Mouse (Mus musculus) thymus, postnatal 4 days (tissue): Measurements from ENCODE around the gene Lin7a.

Source experiments
- DNase-seq: peaks from one replicate; pipeline ENCODE4 v3.0.0; 2021

Gene Lin7a

DNA sequence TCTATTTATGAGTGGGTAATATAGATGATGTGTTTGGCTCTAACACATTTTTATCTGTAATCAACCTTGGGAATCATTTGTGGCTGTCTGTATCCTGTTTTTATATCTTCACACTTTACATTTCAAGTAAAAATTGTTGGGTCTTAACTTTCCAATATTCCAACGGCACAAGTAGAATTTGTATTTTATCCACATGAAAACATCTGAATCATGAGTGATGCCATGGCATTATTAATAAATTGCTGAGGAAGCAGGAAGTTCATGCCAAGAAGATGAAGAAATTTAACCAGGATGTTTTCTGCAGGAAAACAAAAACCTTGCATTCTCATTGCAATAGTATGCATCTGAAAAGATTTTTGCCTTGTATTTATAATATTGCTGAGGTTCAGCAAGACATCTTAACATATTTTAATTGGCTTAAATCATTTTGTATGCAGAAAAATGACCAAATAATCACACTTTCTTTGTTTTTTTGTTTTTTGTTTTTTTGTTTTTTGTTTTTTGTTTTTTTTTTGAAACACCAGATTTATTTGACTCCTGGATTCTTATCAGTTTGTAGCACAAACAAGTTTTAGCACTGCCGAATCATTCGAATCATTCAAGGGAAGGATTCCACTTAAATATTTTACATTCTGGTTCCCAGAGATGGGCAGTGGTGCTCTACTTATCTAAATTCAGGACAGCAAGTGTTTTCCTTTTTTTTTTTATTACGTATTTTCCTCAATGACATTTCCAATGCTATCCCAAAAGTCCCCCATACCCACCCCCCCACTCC is 18.1 kb upstream of the Lin7a start:
- DNase-seq: no peak

DNA sequence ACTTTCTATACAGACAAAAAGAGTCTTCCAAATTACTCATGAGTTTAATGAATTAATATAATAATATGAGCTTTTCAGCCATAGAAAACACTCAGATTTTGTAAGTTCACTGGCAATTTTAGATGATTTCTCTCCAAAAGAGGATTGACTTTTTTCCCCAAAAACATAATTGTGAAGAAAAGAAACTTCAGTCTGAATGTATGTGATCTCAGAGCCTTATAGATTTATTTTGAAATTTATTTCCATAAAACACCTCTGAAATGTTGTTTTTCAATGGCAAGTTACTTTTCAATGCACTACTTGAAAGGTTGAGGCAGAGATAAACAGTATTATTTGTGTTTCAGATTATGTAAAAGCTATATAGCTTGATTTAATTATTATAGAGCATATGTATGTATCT is 16.8 kb upstream of the Lin7a start:
- no peak for DNase-seq

GRCm38 (mm10) chr10:107255351-107256050 is 16.0 kb upstream of the Lin7a start:
- DNase-seq: no peak

DNA sequence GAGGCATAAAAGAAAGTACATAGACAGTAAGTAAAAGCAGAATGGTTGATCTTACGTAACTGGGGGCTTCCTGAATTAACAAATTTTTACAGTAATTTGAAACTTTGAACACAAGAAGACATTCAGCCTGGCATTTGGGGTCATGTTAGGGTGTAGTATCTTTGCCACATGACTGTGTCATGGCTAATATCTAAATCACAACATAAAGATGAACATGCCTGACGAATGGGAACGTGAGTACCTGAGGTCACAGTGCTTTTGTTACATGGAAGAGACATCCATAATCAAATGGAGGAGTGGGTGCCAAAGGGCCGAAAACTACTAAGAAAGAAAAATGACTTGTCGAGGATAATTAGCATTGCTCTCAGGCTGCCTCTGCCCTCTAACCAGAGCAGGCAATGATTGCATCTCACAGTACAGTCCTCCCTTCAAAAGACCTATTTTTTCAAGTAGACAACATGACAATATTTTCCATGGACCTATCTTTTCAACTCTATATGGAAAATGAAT is 15.0 kb upstream of the Lin7a start:
- no peak for DNase-seq

DNA sequence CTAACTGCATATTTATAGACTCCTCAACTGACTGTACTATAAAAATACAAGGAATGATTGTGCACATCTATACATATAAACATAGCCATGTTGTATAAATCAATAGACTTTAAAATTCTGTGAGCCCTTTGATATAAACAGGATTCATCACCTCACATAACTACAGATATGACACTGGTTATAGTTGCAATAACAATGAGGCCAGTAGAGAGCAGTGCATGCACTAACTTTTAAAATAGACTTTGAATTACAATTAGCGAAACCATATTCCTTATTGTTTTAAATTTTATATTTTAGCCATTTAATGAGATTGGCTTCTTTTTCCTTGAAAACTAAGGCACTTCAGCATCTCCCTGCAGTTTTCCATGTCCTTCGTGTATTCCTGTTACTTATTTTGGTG is 11.1 kb upstream of the Lin7a start:
- DNase-seq: no peak

DNA sequence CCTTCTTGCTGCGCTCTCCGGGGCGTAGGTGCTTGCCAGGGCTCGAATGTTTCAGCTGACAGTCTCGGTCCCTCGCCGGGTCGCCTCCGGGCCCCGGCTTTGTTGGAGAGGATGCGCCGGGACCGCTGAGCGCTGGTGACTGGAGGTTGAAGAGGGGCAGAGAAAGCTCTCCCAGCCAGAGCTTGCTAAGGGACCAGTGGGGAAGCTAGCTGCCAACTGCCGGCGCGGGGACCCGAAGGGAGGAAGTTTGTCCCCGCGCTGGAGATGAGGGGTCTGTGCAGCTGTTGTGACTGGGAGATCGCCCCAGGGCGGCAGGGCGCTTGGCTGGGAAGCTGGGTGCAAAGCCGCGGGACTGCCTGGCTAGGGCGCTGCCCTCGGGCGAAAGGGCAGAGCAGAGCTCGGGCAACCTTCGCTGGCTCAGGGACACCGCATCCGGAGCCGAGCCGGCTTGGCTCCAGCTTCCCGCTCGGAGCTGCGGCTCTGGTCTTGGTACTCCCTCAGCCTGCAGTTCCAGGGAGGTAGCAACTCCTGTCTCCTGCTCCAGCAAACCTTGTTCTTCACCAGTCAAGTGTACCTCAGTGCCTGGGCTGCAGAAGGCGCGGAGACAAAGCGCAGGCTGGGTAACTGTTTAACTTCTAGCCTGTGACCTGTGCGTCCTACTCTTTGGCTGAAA is 781 bp downstream of the Lin7a start:
- DNase-seq: peak; percentile 5

- DNase-seq: no peak
Observed at GRCm38 (mm10) chr10:107272804-107273145, 1.3 kb downstream of the Lin7a start.

- DNase-seq: no peak
Observed at GRCm38 (mm10) chr10:107273848-107274247, 2.4 kb downstream of the Lin7a start.

DNA sequence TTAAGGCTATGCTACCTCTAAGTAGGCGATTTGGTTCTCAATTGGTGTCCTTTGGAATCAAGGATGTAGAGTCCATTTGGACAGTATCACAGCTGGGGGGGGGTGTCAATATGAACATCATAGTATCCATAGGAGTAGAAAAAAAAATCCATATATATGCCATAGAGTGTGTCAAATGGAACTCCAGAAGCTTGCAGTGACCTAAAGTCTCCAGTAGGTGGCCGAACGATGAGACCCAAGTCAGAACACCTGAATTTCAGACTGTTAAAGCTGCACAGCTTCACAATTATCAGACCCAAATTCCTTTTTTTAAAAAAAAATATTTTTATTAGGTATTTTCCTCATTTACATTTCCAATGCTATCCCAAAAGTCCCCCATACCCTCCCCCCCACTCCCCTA is 3.3 kb downstream of the Lin7a start:
- DNase-seq: peak; percentile 12

DNA sequence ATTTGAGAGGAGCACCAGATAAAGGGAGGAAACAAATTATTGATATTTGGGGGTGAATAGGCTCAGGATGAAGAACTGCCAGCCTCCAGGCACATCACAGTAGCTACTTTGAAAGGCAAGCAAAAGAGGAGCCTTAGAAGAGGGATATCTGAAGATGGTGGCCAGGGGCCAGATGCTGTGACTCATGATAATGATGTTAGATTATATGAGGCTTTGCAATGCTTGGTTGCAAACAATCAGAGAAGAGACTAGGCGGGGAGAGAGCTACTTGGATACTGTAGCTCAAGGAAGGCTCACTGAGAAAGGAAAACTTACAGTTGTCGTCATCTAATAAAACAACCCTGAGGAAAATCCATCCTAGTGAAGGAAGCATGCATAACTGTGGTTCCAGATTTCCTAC is 5.2 kb downstream of the Lin7a start:
- no peak for DNase-seq

DNA sequence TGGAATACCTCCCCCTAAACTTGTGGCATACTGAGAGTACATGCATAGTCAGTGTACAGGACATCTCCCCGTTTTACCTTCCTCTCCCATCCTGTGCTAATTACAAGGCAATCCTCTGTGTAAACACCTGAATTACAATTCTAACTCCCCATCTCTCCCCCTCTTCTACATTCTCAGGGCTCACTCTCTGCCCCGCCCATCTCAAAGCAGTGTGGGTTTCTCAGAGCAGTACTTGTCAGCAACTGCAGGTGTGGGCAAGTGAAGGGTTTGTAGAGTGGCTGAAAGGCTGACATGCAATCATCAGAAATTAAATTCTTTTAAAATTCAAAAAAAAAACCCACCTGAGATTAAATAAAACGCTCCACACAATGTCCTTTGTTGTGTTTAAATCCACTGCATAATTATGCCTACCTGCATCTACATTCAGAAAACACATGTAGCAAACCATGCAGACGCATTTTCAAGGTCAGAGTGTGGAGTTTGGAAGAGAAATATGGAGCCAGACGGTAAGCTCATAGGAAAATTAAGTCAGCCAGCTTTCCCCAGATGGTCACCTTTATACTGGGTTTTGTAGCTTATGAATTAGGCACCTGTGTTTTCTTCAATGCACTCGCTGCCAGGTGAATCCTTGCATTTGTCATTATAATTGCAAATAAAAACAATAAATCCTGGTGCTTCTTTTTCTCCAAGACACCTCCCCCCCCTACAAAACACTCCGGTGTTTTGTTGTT is 22.6 kb downstream of the Lin7a start:
- no peak for DNase-seq

DNA sequence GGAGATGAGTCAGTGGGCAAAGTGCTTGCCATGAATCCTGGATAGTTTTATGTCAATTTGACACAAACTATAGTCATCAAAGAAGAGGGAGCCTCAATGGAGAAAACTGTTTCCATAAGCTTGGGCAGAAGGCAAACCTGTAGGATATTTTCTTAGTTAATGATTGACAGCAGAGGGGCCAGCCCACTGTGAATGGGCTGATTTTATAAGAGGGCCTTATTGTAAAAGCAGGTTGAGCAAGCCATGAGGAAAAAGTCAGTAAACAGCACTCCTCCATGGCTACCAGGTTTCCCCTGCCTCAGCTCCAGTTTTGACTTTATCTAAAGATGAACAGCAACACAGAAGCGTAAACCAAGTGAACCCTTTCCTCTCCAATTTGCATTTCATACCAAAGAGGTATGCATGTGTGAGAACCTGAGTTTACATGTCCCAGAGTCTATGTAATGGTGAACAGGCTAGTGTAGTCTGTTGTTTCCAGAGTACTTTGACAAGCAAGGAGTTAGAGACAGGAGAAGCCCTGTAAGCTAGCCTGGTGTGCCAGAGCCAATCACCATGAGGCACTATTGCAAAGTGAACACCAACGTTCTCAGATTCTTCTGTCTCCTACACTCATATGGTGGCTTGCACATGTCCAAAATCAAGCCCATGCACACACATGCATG is 29.2 kb downstream of the Lin7a start:
- DNase-seq: no peak

GRCm38 (mm10) chr10:107310964-107311490 is 39.5 kb downstream of the Lin7a start:
- DNase-seq: no peak

DNA sequence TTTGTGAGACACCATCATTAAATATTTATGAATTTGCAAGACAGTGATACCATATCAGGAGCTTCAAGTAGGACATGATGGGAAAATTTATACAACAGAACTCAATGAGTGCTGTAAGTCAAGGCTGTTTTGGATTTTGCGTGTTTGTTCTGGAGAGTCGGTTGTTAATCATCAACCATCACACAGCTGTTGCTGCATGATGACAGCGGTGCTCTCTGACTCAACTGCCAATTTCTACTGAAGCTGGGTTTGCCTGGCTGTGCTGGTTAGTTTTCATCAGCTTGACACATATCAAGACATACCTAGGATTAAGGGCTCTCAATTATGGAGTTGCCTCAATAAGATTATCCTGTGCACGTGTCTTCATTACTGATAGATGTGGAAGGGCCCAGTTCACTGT is 41.1 kb downstream of the Lin7a start:
- no peak for DNase-seq

- no peak for DNase-seq
Observed at GRCm38 (mm10) chr10:107313395-107313794, 41.9 kb downstream of the Lin7a start.

- no peak for DNase-seq
Observed at GRCm38 (mm10) chr10:107315251-107315650, 43.8 kb downstream of the Lin7a start.

DNA sequence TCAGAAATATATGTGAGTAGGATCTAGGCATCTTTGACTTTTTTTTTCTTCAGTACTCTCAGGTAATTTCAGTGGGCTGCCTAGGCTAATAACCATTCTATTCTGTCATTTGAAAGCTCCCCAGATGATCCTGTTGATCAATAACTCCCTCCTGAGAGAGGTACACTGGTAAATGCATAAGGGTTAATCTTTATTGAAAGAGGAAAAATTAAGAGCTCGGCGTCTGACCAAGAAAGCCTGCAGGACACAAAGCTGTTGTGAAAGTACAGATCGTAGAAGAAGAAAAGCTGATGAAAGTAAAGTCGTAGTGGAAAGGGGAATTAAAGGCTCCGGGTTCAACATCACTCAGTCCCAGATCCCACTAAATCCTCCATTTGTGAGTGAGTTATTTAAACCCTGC is 44.2 kb downstream of the Lin7a start:
- DNase-seq: no peak

GRCm38 (mm10) chr10:107316100-107316499 is 44.6 kb downstream of the Lin7a start:
- DNase-seq: no peak

DNA sequence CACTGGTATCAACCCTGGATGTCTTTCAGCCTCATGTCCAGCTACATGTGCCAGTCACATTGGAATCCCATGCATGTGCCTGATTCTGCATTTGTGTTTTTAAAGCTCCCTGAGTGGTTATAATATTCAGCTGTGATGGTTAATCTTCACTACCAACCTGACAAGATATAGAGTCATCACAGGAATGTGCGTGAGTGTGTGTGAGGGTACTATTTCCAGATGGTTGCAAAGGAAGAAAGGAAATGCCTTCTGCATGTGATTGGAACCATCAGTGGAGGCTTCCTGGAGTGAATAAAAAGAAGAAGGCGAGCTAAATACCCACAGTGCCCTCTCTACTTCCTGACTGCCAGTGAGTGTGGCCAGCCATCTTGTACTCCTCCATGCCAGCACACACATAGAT is 48.2 kb downstream of the Lin7a start:
- DNase-seq: no peak

DNA sequence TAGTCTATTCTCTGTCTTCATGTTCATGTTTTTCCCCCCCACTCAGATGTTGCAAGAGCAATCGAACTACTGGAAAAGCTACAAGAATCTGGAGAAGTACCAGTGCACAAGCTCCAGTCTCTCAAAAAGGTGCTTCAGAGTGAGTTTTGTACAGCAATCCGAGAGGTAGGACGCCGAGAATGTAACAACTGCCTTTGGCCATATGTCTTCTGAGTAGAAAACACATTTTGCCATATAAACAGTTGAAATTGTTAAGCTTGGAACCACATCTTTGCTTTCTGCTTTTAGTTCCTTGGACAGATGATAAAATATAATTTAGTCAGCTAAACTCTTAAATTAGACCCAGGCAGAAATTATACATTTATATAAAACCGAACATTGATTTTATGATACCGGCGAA is 52.4 kb downstream of the Lin7a start:
- no peak for DNase-seq

DNA sequence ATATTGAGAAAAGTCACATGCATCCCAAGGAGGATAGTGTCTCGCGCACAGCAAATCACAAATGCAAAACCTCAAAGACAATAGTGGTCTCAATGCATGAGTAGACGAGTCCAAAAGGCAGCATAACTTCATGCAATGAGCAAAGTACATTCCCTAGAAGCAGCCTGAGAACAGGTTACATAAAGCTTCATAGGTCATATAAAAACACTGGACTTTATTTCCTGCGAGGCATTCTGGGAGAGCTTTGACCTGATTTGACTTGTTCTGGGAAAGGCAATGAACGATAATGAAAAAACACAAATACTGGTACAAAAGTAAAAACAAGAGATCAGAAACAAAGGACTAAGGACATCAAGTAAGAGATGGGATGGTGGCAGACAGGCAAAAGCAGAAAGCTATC is 54.1 kb downstream of the Lin7a start:
- no peak for DNase-seq

GRCm38 (mm10) chr10:107339524-107339923 is 68.0 kb downstream of the Lin7a start:
- no peak for DNase-seq
